Mouse (Mus musculus) cerebellum, postnatal 10 days (tissue): Measurements from ENCODE around the gene Nav2.

Experiments
- DNase-seq, 2 experiments: peaks; one replicate each; pipeline ENCODE4 v3.0.0; 2021; ENCODE audit warnings: mixed read lengths in 2 of 2

The Nav2 gene

GRCm38 (mm10) chr7:49369809-49370473 is 461.4 kb downstream of the Nav2 start:
- DNase-seq = no peak

- DNase-seq = no peak
Measured at GRCm38 (mm10) chr7:49371345-49371744, 462.8 kb downstream of the Nav2 start.

DNA sequence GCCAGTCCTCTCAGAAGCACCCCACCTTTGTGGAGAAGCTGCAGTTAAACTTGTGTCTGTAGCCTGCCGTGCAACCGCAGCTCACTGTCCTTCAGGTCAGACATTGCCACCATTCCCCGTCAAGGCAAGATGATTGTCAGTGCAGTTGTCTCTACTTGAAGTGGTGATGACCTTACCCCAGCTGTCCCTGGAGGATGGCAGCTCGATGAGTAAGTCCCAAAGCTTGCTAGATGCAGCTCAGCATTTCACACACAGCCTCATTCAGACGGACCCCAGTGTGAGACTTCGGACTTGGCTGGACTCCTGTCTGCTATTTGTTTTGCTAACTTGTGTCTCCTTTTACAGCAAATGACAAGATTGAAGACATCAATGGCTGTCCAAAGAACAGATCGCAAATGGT is 463.5 kb downstream of the Nav2 start:
- DNase-seq = no peak

DNA sequence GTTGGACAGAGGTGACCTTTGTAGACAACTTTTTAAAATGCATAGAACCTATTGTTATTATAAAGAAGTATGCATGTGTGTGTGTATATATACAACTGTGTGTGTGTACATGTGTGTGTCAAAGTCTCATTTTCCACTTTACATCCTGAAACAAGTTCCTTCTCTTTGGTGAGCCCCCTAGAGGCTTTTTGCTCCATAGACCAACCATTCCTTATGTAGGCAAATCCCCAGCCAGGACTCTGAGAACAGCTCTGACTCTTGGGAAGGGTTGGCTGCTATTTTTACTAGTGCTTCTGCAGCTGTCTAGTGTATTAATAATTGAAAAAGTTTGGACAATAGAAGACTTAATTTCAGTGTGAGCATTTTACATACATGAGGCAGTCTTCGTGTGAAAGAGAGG is 464.7 kb downstream of the Nav2 start:
- no peak for DNase-seq

DNA sequence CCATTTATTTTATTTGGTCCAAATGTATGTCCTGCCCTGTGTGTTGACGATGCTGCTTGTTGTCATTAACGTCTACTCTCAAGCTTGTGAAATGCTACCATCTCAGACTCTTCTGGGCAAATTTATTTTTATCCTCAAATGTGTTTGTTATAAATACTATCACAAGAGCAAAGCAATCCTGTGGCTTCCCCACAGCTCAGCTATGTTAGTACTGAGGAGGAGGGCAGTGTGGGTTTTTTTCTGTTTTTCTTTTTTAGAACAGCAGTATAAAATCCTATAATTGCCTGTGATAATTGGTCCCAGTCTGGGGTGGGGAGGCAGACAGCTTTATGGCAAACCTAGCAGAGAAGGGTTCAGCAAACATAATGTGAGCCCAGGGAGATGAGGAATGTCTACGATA is 465.1 kb downstream of the Nav2 start:
- DNase-seq = no peak

GRCm38 (mm10) chr7:49375499-49375974 is 467.0 kb downstream of the Nav2 start:
- peak; percentile 59 to 70 for DNase-seq

GRCm38 (mm10) chr7:49378608-49379007 is 470.1 kb downstream of the Nav2 start:
- DNase-seq = no peak

- DNase-seq = no peak
Measured at GRCm38 (mm10) chr7:49380940-49381339, 472.4 kb downstream of the Nav2 start.

GRCm38 (mm10) chr7:49382884-49383283 is 474.4 kb downstream of the Nav2 start:
- no peak for DNase-seq

DNA sequence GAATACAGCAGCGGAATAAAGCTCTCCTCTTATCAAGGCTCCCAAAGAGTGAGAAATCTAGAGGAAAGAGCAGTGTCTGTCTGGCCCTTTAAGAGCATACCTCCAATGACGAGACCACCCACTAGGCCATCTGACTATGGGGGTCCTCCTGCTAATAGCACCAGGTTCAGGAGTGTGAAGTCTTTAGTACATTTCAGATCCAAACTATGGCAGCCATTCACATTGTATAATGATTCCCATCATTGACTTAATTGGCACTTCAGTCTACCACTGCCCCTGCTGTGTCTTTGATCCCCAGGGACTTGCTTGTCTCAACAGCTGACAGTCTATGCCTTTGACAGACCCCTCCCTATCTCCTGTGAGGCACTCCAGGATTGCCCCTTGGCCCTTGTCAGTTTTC is 479.6 kb downstream of the Nav2 start:
- DNase-seq = no peak

DNA sequence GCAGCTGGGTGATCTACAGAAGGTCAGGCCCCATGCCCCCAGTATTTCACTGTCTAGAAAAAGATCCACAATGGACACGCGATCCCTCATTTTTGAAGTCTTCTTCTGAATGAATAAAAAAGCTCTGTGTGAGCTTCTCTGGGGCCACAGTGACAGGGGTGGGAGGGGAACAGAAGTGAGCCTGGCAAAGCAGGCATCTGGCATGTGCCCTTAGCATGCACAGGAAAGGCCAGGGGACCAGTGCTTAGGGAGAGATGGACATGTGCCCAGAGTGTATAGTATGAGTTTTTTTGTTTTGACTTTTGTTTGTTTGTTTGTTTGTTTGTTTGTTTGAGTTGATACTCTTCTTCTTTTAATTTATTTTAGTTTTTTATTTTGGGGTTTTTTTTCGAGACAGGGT is 481.8 kb downstream of the Nav2 start:
- no peak for DNase-seq

- DNase-seq = no peak
Measured at GRCm38 (mm10) chr7:49390829-49391228, 482.3 kb downstream of the Nav2 start.

DNA sequence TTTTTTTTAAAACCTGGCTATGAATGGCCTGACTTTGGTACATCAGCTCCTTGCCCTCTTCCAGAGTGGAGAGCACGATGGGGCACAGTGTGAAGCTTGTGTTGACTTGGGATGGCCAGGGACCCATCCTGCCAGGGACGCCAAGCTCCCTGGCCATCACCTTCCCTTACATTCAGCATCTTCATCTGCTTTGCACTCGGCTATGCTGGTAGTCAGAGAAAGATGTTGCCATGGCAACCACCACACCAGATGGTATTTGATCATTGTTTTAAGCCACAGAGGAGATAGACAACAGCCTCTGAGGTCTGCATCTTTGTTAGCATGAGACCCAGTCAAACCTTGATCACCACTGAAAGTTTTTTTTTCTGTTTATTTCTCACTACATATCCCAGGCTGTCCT is 483.7 kb downstream of the Nav2 start:
- peak; percentile 66 to 70 for DNase-seq

DNA sequence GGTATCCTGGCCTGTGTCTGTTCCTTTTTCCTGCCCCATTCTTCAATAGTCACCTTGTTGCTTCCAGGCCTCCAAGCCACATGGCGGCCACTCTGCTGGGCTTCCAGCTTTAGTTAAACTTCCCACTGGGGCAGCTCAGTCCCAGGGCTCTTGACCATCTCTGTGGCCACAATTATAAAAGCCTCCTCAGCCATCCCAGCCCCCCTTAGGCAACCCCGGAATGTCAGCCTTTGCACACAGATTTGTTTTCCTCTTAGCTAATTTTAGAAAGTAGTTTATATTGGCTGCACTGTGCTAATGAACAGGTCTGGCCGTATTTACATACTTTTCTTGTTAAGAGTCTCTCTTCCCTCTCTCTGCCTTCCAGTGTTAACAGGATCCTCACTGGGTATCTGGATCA is 484.3 kb downstream of the Nav2 start:
- no peak for DNase-seq

DNA sequence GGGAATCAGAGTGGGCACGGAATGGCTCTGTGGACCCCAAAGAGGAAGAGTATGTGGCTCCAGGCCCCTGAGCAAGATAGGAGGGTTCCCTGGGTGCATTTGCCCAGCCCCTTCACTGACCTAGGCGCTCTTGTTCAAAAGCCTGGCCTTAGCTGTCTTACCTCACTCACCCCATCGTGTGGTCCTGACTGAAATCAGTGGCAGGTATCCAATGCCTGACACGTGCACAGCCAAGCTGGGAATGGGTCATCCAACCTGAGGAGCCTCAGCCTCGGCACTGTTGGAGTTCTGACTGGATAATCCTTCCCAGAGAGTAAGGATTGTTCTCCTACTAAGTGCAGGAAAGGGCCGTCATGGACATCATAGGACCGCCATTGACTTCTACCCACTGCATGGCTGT is 485.3 kb downstream of the Nav2 start:
- DNase-seq = peak; percentile 51 to 63

- DNase-seq = no peak
Measured at GRCm38 (mm10) chr7:49396202-49396601, 487.7 kb downstream of the Nav2 start.

DNA sequence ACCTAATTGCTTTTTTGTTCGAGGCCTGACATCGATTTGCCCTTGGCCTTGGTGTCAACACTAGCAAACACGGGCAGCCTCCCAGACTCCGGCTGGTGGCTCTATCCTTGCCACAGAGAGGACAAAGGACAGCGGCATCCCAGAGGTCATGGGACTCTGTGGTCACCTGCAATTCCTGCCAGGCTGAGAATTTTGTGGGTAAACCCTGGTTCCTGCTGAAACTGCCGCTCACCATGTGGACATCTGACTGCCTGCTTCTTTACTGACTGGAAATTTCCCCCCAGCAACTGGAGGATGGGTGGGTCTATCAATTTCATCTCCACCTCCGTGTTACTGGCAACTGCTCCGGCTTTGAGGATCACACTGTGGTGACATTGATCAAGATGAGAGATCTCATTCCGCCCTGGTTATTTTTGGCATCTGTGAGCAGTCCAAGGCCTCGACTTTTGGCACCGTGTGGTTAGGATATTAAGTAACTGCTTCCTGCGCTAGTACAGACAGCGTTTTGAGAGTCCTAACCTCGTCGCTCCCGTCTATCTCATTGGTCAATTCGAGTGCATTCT is 489.0 kb downstream of the Nav2 start:
- DNase-seq = peak; percentile 57 to 63

DNA sequence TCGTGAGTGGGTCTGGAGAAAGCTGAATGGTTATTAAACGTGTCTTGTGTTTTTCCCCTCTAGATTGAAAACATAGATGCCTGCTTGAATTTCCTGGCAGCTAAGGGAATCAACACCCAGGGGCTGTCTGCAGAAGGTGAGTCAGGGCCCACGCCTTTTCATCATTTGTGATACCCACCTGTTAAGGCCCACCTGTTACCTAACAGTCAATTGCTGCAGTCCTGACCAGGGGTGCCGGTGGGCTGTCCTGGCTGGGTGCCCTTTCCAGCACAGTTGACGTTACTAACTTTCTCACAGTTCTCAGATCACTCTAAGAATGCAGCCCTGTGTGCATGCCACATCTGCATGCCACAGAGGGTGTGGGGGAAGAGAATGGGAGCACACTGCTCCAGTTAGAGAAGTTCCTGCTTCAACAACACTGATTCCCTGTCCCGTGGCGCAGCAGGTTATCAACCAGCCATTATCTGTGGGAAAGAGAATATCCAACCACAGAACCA is 489.6 kb downstream of the Nav2 start:
- peak in 1 of 2 experiments; percentile 25 for DNase-seq

DNA sequence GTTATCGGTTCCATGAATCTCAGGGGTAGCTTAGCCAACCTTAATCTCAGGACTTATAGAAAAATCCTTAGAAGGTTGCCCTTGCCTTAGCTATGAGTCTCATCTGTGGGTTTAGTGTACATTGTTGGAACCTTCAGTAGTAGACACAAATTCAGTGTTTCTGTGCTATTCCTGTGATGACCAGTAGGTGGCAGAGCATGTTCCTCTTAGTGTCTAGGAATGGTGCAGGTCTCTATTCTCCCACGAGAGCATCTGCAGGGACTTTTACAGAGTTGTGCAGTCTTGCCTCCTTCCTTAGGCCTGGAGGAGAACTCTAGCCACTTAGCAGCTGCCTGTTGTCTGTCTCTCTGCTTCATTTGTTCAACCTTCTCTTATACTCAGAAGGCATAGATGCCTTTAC is 490.8 kb downstream of the Nav2 start:
- peak; percentile 79 to 85 for DNase-seq

- no peak for DNase-seq
Measured at GRCm38 (mm10) chr7:49400463-49400862, 491.9 kb downstream of the Nav2 start.

GRCm38 (mm10) chr7:49402526-49402925 is 494.0 kb downstream of the Nav2 start:
- no peak for DNase-seq

DNA sequence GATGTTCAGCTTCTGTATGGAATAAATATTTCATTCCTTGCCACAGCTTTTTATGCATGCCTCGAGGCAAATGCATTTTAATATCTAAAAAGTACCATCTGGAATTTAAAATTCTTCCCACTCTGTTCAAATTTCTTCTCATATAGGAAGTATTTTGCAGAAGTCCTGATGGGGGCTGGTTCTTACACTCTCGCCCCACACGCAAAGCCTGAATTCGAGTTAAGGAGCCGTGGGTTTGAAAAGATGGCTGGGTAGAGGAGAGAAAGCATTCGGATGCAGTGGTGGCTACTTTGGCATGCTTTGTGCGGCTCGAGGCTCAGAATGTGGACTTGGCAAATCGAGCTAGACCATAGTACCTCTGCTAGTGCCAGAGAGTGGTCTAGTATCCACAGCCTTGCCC is 499.2 kb downstream of the Nav2 start:
- no peak for DNase-seq

GRCm38 (mm10) chr7:49408625-49409024 is 500.1 kb downstream of the Nav2 start:
- DNase-seq = peak; percentile 53 to 64

- DNase-seq = peak in 1 of 2 experiments; percentile 50
Measured at GRCm38 (mm10) chr7:49409265-49409664, 500.7 kb downstream of the Nav2 start.

GRCm38 (mm10) chr7:49410188-49410587 is 501.7 kb downstream of the Nav2 start:
- DNase-seq = peak; percentile 72 to 73
